Mouse (Mus musculus): ENCODE measurements around the gene Cd55b. TPM values are rescaled to one million over a fixed set of nuclear protein-coding genes. Genes with fewer than 3 reads are reported as not detected.
A peak's percentile ranks its signal among the peaks of the same experiment; 100 is the strongest.
"Not testable (repeated sequence)": the region's sequence is repeated elsewhere in the genome, so short reads cannot be mapped to it uniquely, and the experiment has no call there.

Gene Cd55b
- polyA plus RNA-seq (2015; fragmentation: Nextera tagmentation; extraction: Ambion mirVana), result not detected in 2 replicates

- Histone ChIP-seq H3K9ac (replicated peaks; ENCODE audit: low read depth, low read length) (no peak within 1 kb of the TSS), H3K4me1 (replicated peaks; ENCODE audit: control insufficient read depth, insufficient read depth, low read length) (no peaks in the 10 kb centered on the region; the same call in 1 of the 2 replicates), H3K27ac (ENCODE audit: low read length) (no peak within 1 kb of the TSS), H3K9me3 (ENCODE audit: control insufficient read depth, low read length) (no peaks in the 10 kb centered on the region), H3K27me3 (replicated peaks; ENCODE audit: control insufficient read depth, insufficient read depth, low read length) (no peaks in the 10 kb centered on the region), H3K4me3 (replicated peaks; ENCODE audit: low read length) (no peak within 1 kb of the TSS), H3K36me3 (ENCODE audit: control insufficient read depth, insufficient read depth) (no peaks in the 10 kb centered on the region), H3K4me2 (ENCODE audit: low read length) (no peak within 1 kb of the TSS)
- ATAC-seq, result peak; percentile 67
- WGBS, result 49% methylated on average over 18 of the region's 18 CpGs
These were observed at the start of gene Cd55b for GRCm38 (mm10) chr1:130422664-130423111. TSS of gene Cd55b (minus strand) at chr1:130423009.

DNA sequence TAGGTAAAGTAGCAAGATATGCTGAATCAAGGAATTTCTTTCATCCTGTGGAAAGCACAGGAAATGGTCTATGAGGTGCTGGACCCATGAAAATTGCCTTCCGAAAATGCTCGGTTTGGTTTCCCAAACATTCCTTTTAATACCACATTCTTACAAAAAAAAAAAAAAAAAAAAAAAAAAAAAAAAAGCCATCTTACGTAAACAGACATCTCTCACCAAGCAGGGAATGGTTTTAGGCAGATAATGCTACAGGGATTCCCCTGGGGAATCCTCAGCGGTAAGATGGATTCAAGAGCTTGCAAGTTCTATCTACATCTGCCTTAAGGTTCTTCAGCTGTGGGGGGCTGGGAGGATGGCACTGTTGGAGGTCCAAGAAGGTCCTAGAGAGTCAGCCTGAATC is 47.3 kb upstream of the Cd55b start:
- no peaks in the 10 kb centered on the region for H3K27me3 ChIP-seq (replicated peaks; ENCODE audit: control insufficient read depth, insufficient read depth, low read length)
- H3K36me3 ChIP-seq (ENCODE audit: control insufficient read depth, insufficient read depth), result no peaks in the 10 kb centered on the region
- H3K9ac ChIP-seq (replicated peaks; ENCODE audit: low read depth, low read length), result no peak overlapping the region
- 89% methylated on average over 4 of the region's 4 CpGs for whole genome bisulfite sequencing
- no peak overlapping the region for H3K27ac ChIP-seq (ENCODE audit: low read length)
- no peak overlapping the region for H3K4me3 ChIP-seq (replicated peaks; ENCODE audit: low read length)
- no peak overlapping the region for H3K4me2 ChIP-seq (ENCODE audit: low read length)
- H3K9me3 ChIP-seq (ENCODE audit: control insufficient read depth, low read length), result no peaks in the 10 kb centered on the region
- no peaks in the 10 kb centered on the region for H3K4me1 ChIP-seq (replicated peaks; ENCODE audit: control insufficient read depth, insufficient read depth, low read length)
- no peak for ATAC-seq

GRCm38 (mm10) chr1:130467453-130467852 is 44.6 kb upstream of the Cd55b start:
- Histone ChIP-seq H3K9me3 (ENCODE audit: control insufficient read depth, low read length) (no peaks in the 10 kb centered on the region), H3K36me3 (ENCODE audit: control insufficient read depth, insufficient read depth) (no peaks in the 10 kb centered on the region), H3K9ac (replicated peaks; ENCODE audit: low read depth, low read length) (no peak overlapping the region), H3K4me3 (replicated peaks; ENCODE audit: low read length) (no peak overlapping the region), H3K27me3 (replicated peaks; ENCODE audit: control insufficient read depth, insufficient read depth, low read length) (no peaks in the 10 kb centered on the region), H3K27ac (ENCODE audit: low read length) (no peak overlapping the region), H3K4me1 (replicated peaks; ENCODE audit: control insufficient read depth, insufficient read depth, low read length) (no peaks in the 10 kb centered on the region; the same call in 1 of the 2 replicates), H3K4me2 (ENCODE audit: low read length) (no peak overlapping the region)
- ATAC-seq, result no peak
- WGBS, result 68% methylated on average over 2 of the region's 2 CpGs

- ATAC-seq, result no peak
- H3K27ac ChIP-seq (ENCODE audit: low read length), result no peak overlapping the region
- no peaks in the 10 kb centered on the region for H3K36me3 ChIP-seq (ENCODE audit: control insufficient read depth, insufficient read depth)
- H3K4me3 ChIP-seq (replicated peaks; ENCODE audit: low read length), result no peak overlapping the region
- H3K4me2 ChIP-seq (ENCODE audit: low read length), result no peak overlapping the region
- peaks cover 4% of the 10 kb centered on the region; the same call in 1 of the 2 replicates for H3K4me1 ChIP-seq (replicated peaks; ENCODE audit: control insufficient read depth, insufficient read depth, low read length)
- H3K9me3 ChIP-seq (ENCODE audit: control insufficient read depth, low read length), result no peaks in the 10 kb centered on the region
- no peak overlapping the region for H3K9ac ChIP-seq (replicated peaks; ENCODE audit: low read depth, low read length)
- no peaks in the 10 kb centered on the region for H3K27me3 ChIP-seq (replicated peaks; ENCODE audit: control insufficient read depth, insufficient read depth, low read length)
These were observed 41.4 kb upstream of the Cd55b start for GRCm38 (mm10) chr1:130464173-130464572.

DNA sequence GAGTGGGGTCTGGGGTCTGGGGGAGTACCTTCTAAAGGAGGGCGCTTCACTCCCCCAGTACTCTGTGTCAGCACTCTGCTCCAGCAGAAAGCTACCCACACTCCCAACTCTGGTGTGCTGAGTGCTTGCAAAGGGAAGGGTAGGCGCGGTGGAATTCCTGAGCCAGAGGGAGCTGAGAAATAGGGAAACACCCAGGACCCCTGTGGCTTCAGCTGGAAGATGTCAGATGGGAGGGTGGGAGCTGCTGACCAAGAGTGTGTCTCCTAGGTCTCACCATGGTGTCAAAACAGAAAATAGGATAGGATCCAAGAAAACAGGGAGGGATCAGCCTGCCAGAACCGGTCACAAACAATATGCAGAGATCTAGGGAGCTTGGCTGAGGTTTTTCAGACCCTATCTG is 40.1 kb upstream of the Cd55b start:
- no peak overlapping the region for H3K27ac ChIP-seq (ENCODE audit: low read length)
- H3K4me2 ChIP-seq (ENCODE audit: low read length), result peak overlapping the region; percentile 76
- H3K4me1 ChIP-seq (replicated peaks; ENCODE audit: control insufficient read depth, insufficient read depth, low read length), result peaks cover 4% of the 10 kb centered on the region; the same call in 1 of the 2 replicates
- ATAC-seq, result peak; percentile 88
- H3K27me3 ChIP-seq (replicated peaks; ENCODE audit: control insufficient read depth, insufficient read depth, low read length), result no peaks in the 10 kb centered on the region
- H3K36me3 ChIP-seq (ENCODE audit: control insufficient read depth, insufficient read depth), result no peaks in the 10 kb centered on the region
- H3K9me3 ChIP-seq (ENCODE audit: control insufficient read depth, low read length), result no peaks in the 10 kb centered on the region
- H3K4me3 ChIP-seq (replicated peaks; ENCODE audit: low read length), result peak overlapping the region; percentile 70
- 2% methylated on average over 4 of the region's 4 CpGs for WGBS
- peak overlapping the region; percentile 61 for H3K9ac ChIP-seq (replicated peaks; ENCODE audit: low read depth, low read length)

DNA sequence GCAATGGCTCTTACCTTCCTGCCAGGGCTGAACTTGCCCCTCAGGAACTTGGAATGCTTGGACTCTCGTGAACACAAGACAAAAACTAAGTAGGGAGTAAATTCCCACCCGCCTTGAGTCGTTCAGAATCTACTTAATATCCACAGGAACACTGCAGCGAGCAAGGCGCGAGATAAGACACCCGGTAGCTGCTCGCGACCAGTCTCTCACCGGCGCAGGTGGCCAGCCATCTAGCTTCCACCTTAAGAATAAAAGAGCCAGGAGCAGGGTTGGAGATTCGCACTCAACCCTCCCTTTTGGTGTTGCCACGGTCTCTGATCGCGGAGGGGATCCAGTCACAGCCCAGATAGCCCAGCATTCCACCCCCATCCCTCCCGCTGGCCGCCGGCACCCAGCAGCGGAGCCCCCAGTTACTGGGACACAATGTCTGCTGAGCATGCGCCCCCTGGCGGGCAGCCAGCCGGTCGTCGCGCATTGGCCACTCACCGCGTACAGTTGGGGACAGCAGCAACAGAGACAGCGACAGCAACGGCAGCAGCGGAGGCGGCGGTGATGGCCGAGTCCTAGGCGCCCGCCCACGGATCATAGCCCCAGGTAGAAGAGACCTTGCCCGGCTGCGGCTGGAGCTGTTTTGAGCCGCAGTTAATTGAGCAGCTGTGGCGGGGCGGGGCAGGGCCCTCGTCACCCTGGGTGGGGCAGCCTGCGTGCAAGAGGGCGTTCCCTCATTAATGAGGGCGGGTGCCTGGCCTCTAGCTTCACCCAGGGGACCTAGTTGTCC is 39.5 kb upstream of the Cd55b start, which contains the start of gene Cd55:
Cd55 (minus strand) TSS at position 661 of the 778 bp plus-strand sequence.
- no peak within 1 kb of the TSS for H3K27ac ChIP-seq (ENCODE audit: low read length)
- WGBS, result 0% methylated on average over 45 of the region's 45 CpGs
- peak within 1 kb of the TSS; percentile 61 for H3K9ac ChIP-seq (replicated peaks; ENCODE audit: low read depth, low read length)
- H3K4me1 ChIP-seq (replicated peaks; ENCODE audit: control insufficient read depth, insufficient read depth, low read length), result peaks cover 4% of the 10 kb centered on the region; the same call in 1 of the 2 replicates
- H3K9me3 ChIP-seq (ENCODE audit: control insufficient read depth, low read length), result no peaks in the 10 kb centered on the region
- ATAC-seq, result peak; percentile 98
- H3K27me3 ChIP-seq (replicated peaks; ENCODE audit: control insufficient read depth, insufficient read depth, low read length), result no peaks in the 10 kb centered on the region
- peak within 1 kb of the TSS; percentile 70 for H3K4me3 ChIP-seq (replicated peaks; ENCODE audit: low read length)
- no peaks in the 10 kb centered on the region for H3K36me3 ChIP-seq (ENCODE audit: control insufficient read depth, insufficient read depth)
- H3K4me2 ChIP-seq (ENCODE audit: low read length), result peak within 1 kb of the TSS; percentile 76

DNA sequence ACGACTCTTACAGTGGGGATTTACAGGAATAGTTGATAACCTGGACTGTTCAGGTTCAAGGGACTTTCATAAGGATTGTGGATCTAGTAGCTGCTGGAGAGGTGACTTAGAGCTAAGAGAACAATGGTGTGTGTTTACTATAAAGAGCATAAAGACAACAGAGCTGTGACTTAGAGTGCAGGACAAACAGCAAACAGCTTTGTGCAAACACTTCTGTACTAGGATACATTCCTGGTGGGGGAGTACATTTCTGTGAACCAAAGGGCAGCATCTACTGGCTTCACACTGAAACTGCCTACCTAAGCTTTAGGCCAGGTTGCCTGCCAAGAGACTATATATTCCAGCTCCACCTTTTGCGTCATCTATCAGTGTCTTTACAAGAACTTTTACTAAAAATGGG is 32.3 kb upstream of the Cd55b start:
- H3K27me3 ChIP-seq (replicated peaks; ENCODE audit: control insufficient read depth, insufficient read depth, low read length), result no peaks in the 10 kb centered on the region
- WGBS, result 94% methylated on average over 2 of the region's 2 CpGs
- no peak overlapping the region for H3K4me2 ChIP-seq (ENCODE audit: low read length)
- H3K9ac ChIP-seq (replicated peaks; ENCODE audit: low read depth, low read length), result no peak overlapping the region
- H3K4me3 ChIP-seq (replicated peaks; ENCODE audit: low read length), result no peak overlapping the region
- no peak for ATAC-seq
- H3K27ac ChIP-seq (ENCODE audit: low read length), result no peak overlapping the region
- no peaks in the 10 kb centered on the region for H3K4me1 ChIP-seq (replicated peaks; ENCODE audit: control insufficient read depth, insufficient read depth, low read length)
- H3K36me3 ChIP-seq (ENCODE audit: control insufficient read depth, insufficient read depth), result no peaks in the 10 kb centered on the region
- no peaks in the 10 kb centered on the region for H3K9me3 ChIP-seq (ENCODE audit: control insufficient read depth, low read length)

DNA sequence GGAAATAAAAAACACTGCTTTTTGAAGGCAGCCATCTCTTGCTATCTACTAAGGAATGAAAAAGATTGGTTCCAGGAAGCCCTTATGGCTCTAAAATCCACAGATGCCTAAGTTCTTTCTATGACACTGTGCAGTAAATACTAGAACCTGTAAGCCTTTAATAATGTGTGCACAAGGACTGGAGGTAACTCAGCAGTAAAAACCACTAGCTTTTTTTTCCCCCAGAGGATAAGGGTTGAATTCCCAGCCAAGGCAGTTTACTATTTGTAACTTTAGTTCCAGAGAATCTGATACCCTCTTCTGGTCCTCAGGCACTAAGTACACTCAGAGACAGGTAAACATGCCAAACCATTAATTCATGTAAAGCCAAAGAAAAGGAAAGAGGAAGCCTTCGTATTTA is 20.1 kb upstream of the Cd55b start:
- 86% methylated on average over 1 of the region's 1 CpGs for WGBS
- not testable (repeated sequence) for H3K4me2 ChIP-seq (ENCODE audit: low read length); H3K9ac ChIP-seq (replicated peaks; ENCODE audit: low read depth, low read length); H3K27ac ChIP-seq (ENCODE audit: low read length); H3K27me3 ChIP-seq (replicated peaks; ENCODE audit: control insufficient read depth, insufficient read depth, low read length); H3K9me3 ChIP-seq (ENCODE audit: control insufficient read depth, low read length); ATAC-seq; H3K4me3 ChIP-seq (replicated peaks; ENCODE audit: low read length); H3K36me3 ChIP-seq (ENCODE audit: control insufficient read depth, insufficient read depth); H3K4me1 ChIP-seq (replicated peaks; ENCODE audit: control insufficient read depth, insufficient read depth, low read length)

GRCm38 (mm10) chr1:130430920-130431319 is 8.1 kb upstream of the Cd55b start:
- Histone ChIP-seq H3K9me3 (ENCODE audit: control insufficient read depth, low read length) (no peaks in the 10 kb centered on the region), H3K27me3 (replicated peaks; ENCODE audit: control insufficient read depth, insufficient read depth, low read length) (no peaks in the 10 kb centered on the region), H3K27ac (ENCODE audit: low read length) (no peak overlapping the region), H3K36me3 (ENCODE audit: control insufficient read depth, insufficient read depth) (no peaks in the 10 kb centered on the region), H3K9ac (replicated peaks; ENCODE audit: low read depth, low read length) (no peak overlapping the region), H3K4me3 (replicated peaks; ENCODE audit: low read length) (no peak overlapping the region), H3K4me1 (replicated peaks; ENCODE audit: control insufficient read depth, insufficient read depth, low read length) (no peaks in the 10 kb centered on the region), H3K4me2 (ENCODE audit: low read length) (no peak overlapping the region)
- ATAC-seq, result no peak
- WGBS, result 76% methylated on average over 4 of the region's 4 CpGs

Data from forebrain, embryonic 16.5 days (tissue).